Mouse (Mus musculus) myocyte (in vitro differentiated cells): ENCODE results near the gene Gpcpd1.

ENCODE experiments used
- CEBPB ChIP-seq: IDR thresholded peaks from 2 replicates; pipeline ENCODE4 v1.6.1; 2011; ENCODE audit warnings: mild to moderate bottlenecking, moderate library complexity; ENCODE audit not compliant: poor library complexity, insufficient read depth, severe bottlenecking
- E2F4 ChIP-seq: IDR thresholded peaks from one replicate; pipeline ENCODE4 v1.6.1; 2011; ENCODE audit warnings: mild to moderate bottlenecking, control low read depth, moderate library complexity; ENCODE audit not compliant: insufficient read depth
- MAX ChIP-seq: IDR thresholded peaks from one replicate; pipeline ENCODE4 v1.6.1; 2011; ENCODE audit warnings: low read depth, mild to moderate bottlenecking, control low read depth
- MYOD1 ChIP-seq, 3 experiments: IDR thresholded peaks; one replicate each; pipeline ENCODE4 v1.6.1; 2011; ENCODE audit warnings: control low read depth in 2 of 3, low read depth in 2 of 3, mild to moderate bottlenecking in 2 of 3, moderate library complexity in 1 of 3; ENCODE audit not compliant: insufficient read length in 2 of 3, control insufficient read depth in 1 of 3
- MYOG ChIP-seq, 3 experiments: IDR thresholded peaks; one replicate each; pipeline ENCODE4 v1.6.1; 2011; ENCODE audit warnings: control low read depth in 2 of 3, low read depth in 2 of 3, mild to moderate bottlenecking in 2 of 3; ENCODE audit not compliant: insufficient read length in 2 of 3, control insufficient read depth in 1 of 3, insufficient read depth in 1 of 3
- POLR2A ChIP-seq: IDR thresholded peaks from one replicate; pipeline ENCODE4 v1.6.1; 2011; ENCODE audit warnings: low read depth, mild to moderate bottlenecking, control low read depth, moderate library complexity; ENCODE audit not compliant: insufficient read length
- POLR2AphosphoS2 ChIP-seq: IDR thresholded peaks from one replicate; pipeline ENCODE4 v1.6.1; 2011; ENCODE audit warnings: low read depth, control low read depth; ENCODE audit not compliant: insufficient read length
- SRF ChIP-seq: IDR thresholded peaks from one replicate; pipeline ENCODE4 v1.6.1; 2011; ENCODE audit warnings: low read depth; ENCODE audit not compliant: control insufficient read depth, insufficient read length
- TCF12 ChIP-seq: IDR thresholded peaks from one replicate; pipeline ENCODE4 v1.6.1; 2011; ENCODE audit warnings: mild to moderate bottlenecking, control low read depth; ENCODE audit not compliant: poor library complexity, insufficient read depth, severe bottlenecking
- TCF3 ChIP-seq: IDR thresholded peaks from one replicate; pipeline ENCODE4 v1.6.1; 2011; ENCODE audit warnings: low read depth, control low read depth; ENCODE audit not compliant: insufficient read length
- USF1 ChIP-seq: IDR thresholded peaks from one replicate; pipeline ENCODE4 v1.6.1; 2011; ENCODE audit warnings: low read depth, mild to moderate bottlenecking, control low read depth, moderate library complexity

DNA sequence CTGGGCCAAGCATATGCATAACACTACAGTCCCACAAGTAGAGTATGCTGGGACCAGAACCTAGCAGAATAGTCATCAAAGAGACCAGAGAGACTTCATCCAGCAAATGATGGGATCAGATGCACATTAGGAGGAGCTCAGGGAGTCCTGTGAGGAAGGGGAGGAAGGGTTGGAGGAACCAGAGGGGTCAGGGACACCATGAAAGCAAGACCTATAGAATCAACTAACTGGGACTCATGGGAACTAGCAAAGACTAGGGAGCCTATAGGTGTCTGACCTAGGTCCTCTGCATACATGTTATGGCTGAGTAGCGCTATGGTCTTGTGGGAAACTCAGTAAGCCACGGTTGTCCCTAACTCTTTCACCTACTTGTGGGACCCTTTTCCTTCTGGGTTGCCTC is 41.1 kb upstream of the Gpcpd1 start:
- no peak for TF ChIP-seq CEBPB
- TF ChIP-seq MYOG (IDR thresholded peaks at IDR 0.05; ENCODE audit: control insufficient read depth in 1 of 3, insufficient read depth in 1 of 3, insufficient read length in 2 of 3, low read depth in 2 of 3) = no peak
- no peak for TF ChIP-seq POLR2A
- TF ChIP-seq SRF = no peak
- TF ChIP-seq TCF12 = no peak
- TF ChIP-seq MAX = no peak
- no peak for TF ChIP-seq E2F4
- no peak for TF ChIP-seq TCF3
- no peak for TF ChIP-seq USF1
- TF ChIP-seq MYOD1 (IDR thresholded peaks at IDR 0.05; ENCODE audit: control insufficient read depth in 1 of 3, insufficient read length in 2 of 3, low read depth in 2 of 3) = no peak
- no peak for TF ChIP-seq POLR2AphosphoS2
